Mouse (Mus musculus): ENCODE results near the gene Macf1. TPM values are rescaled to one million over a fixed set of nuclear protein-coding genes. Genes with fewer than 3 reads are reported as not detected.
"Not testable (repeated sequence)": the region's sequence is repeated elsewhere in the genome, so short reads cannot be mapped to it uniquely, and the experiment has no call there.

The Macf1 gene
- polyA plus RNA-seq, 1 experiment: 22.3 TPM

DNA sequence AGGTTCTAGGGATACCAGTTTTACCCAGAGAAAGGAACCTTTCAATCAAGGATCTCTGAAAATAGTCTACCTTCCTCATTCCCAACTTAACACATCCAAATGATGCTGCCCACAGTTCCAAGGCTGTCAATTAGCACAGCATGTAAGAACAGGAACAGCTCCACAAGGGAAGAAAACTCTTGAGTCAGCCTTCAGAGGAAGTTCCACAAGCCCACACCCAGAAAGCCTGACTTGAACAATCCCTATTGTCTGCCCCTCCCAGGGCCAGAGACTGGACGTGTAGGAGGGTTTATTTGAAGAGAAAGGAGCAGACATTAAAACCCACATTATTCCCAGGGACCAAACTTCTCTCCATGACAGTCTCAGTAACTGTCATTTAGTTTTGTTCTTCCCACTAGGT lies 48.7 kb downstream of the Macf1 start:
- Histone ChIP-seq H3K4me1 (ENCODE audit: control insufficient read depth, insufficient read depth, insufficient read length, low read length) (no peaks in the 10 kb centered on the region), H3K27ac (ENCODE audit: insufficient read depth, low read depth, low read length) (no peak overlapping the region), H3K4me3 (ENCODE audit: low read depth, low read length) (no peak overlapping the region), H3K36me3 (ENCODE audit: control insufficient read depth, insufficient read depth, low read length) (no peaks in the 10 kb centered on the region), H3K27me3 (ENCODE audit: control insufficient read depth, insufficient read depth, low read length) (no peaks in the 10 kb centered on the region)
- 20% methylated on average over 1 of the region's 1 CpGs for WGBS
- TF ChIP-seq CTCF (IDR thresholded peaks at IDR 0.05; ENCODE audit: extremely low read depth, insufficient read length, insufficient replicate concordance, low read depth, low read length) (no peak), POLR2A (IDR thresholded peaks at IDR 0.05; ENCODE audit: low read depth, low read length) (no peak)

DNA sequence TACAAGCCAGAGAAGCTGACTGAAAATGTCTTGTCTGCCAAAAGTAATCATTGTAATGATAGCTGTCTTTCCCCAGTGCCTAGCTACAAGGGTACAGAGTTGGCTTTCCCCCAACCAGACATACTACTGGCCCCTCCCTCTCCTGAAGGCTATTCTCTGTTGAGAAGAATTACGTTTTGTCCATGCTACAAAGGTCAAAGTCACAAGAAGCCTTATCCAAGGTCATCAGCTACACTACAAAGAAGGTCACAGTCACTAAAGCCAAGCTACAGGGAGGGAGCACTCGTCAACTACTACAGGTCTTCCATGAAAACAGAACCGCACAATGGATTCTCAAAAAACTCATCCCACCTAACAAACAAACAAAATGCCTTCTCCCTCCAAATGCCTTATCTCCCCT lies 49.7 kb downstream of the Macf1 start:
- no peaks in the 10 kb centered on the region for H3K4me1 ChIP-seq (ENCODE audit: control insufficient read depth, insufficient read depth, insufficient read length, low read length)
- no peaks in the 10 kb centered on the region for H3K27me3 ChIP-seq (ENCODE audit: control insufficient read depth, insufficient read depth, low read length)
- no peak overlapping the region for H3K27ac ChIP-seq (ENCODE audit: insufficient read depth, low read depth, low read length)
- TF ChIP-seq CTCF (IDR thresholded peaks at IDR 0.05; ENCODE audit: extremely low read depth, insufficient read length, insufficient replicate concordance, low read depth, low read length): no peak
- no peak for TF ChIP-seq POLR2A (IDR thresholded peaks at IDR 0.05; ENCODE audit: low read depth, low read length)
- 72% methylated on average over 3 of the region's 3 CpGs for WGBS
- H3K36me3 ChIP-seq (ENCODE audit: control insufficient read depth, insufficient read depth, low read length): no peaks in the 10 kb centered on the region
- H3K4me3 ChIP-seq (ENCODE audit: low read depth, low read length): no peak overlapping the region

DNA sequence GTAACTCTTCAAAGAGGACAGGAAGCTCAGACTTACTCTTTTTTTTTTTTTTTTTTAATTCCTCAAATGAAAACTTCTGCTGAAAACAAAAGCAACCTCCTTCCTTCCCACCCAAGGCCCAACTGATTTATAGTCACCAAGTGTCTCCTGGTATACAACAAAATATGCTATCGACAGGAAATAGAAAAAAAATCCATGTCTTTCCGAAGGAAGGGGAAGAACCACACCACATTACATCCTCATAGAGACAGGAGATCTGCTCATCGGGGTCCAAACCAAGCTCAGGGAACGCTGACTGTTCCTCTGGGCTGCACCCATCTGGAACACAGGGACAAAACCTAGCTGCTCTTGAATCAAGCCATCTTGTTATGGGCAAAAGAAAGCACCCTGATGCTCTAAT lies 50.3 kb downstream of the Macf1 start:
- H3K36me3 ChIP-seq (ENCODE audit: control insufficient read depth, insufficient read depth, low read length): no peaks in the 10 kb centered on the region
- H3K4me1 ChIP-seq (ENCODE audit: control insufficient read depth, insufficient read depth, insufficient read length, low read length): no peaks in the 10 kb centered on the region
- no peak overlapping the region for H3K27ac ChIP-seq (ENCODE audit: insufficient read depth, low read depth, low read length)
- no peak for TF ChIP-seq POLR2A (IDR thresholded peaks at IDR 0.05; ENCODE audit: low read depth, low read length)
- no peak for TF ChIP-seq CTCF (IDR thresholded peaks at IDR 0.05; ENCODE audit: extremely low read depth, insufficient read length, insufficient replicate concordance, low read depth, low read length)
- no peak overlapping the region for H3K4me3 ChIP-seq (ENCODE audit: low read depth, low read length)
- 85% methylated on average over 4 of the region's 4 CpGs for WGBS
- no peaks in the 10 kb centered on the region for H3K27me3 ChIP-seq (ENCODE audit: control insufficient read depth, insufficient read depth, low read length)

DNA sequence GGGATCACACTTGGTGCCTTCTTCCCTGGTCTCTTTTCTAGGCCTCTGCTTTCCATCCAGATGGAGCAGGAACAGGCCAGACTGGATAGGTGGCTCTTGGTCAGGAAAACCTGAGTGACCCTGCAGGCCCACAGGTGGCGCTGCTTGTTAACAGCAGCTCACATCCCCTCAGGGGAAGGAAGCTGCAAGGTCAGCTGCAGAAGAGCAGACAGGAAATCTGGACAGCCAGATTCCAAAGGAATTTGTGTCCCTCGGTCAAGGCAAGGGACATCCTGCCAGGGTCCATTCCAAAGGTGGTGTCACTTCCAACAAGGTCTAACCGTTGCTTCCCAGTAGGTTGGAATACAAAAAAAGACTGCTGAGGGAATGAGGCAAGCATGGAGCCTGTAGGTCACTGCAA lies 50.8 kb downstream of the Macf1 start:
- H3K27ac ChIP-seq (ENCODE audit: insufficient read depth, low read depth, low read length): no peak overlapping the region
- H3K4me3 ChIP-seq (ENCODE audit: low read depth, low read length): no peak overlapping the region
- TF ChIP-seq POLR2A (IDR thresholded peaks at IDR 0.05; ENCODE audit: low read depth, low read length) (no peak), CTCF (IDR thresholded peaks at IDR 0.05; ENCODE audit: extremely low read depth, insufficient read length, insufficient replicate concordance, low read depth, low read length) (peak; percentile 80; the same call in 1 of the 2 replicates)
- 16% methylated on average over 3 of the region's 3 CpGs for WGBS
- H3K27me3 ChIP-seq (ENCODE audit: control insufficient read depth, insufficient read depth, low read length): no peaks in the 10 kb centered on the region
- H3K36me3 ChIP-seq (ENCODE audit: control insufficient read depth, insufficient read depth, low read length): no peaks in the 10 kb centered on the region
- H3K4me1 ChIP-seq (ENCODE audit: control insufficient read depth, insufficient read depth, insufficient read length, low read length): no peaks in the 10 kb centered on the region

DNA sequence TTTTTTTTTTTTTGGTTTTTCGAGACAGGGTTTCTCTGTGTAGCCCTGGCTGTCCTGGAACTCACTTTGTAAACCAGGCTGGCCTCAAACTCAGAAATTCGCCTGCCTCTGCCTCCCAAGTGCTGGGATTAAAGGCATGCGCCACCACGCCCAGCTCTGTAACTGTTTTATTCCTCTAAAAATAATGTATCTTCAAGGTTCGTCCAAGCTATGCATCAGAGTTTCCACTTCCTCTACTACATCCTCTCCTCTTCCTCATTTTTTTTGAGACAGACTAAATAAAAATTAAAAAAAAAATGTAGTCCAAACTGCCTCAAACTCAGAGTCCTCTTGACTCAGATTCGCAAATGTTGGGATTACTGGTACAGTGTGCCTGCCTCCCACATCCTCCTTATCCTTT lies 52.0 kb downstream of the Macf1 start:
- WGBS: 79% methylated on average over 6 of the region's 6 CpGs
- not testable (repeated sequence) for H3K27me3 ChIP-seq (ENCODE audit: control insufficient read depth, insufficient read depth, low read length); H3K27ac ChIP-seq (ENCODE audit: insufficient read depth, low read depth, low read length); H3K4me1 ChIP-seq (ENCODE audit: control insufficient read depth, insufficient read depth, insufficient read length, low read length); H3K4me3 ChIP-seq (ENCODE audit: low read depth, low read length); H3K36me3 ChIP-seq (ENCODE audit: control insufficient read depth, insufficient read depth, low read length)

DNA sequence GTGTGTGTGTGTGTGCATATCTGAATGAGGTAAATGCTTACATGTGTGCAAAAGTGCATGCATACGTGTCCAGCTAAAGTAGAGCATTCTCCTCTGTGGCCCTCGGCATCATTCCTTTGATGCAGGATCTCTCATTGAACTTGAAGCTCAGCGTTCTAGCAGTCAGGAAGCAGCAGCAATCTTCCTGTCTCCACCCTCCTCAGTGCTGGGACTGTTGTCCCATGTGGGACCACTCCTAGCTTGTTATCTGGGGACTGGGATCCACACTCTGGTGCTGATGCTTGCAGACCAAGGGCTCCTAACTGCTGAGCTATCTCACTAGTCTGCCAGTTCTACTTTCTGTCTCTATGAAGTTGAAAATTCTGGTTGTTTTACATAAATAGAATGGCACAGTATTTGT lies 52.5 kb downstream of the Macf1 start:
- no peak overlapping the region for H3K27ac ChIP-seq (ENCODE audit: insufficient read depth, low read depth, low read length)
- H3K27me3 ChIP-seq (ENCODE audit: control insufficient read depth, insufficient read depth, low read length): no peaks in the 10 kb centered on the region
- no peaks in the 10 kb centered on the region for H3K36me3 ChIP-seq (ENCODE audit: control insufficient read depth, insufficient read depth, low read length)
- H3K4me3 ChIP-seq (ENCODE audit: low read depth, low read length): no peak overlapping the region
- no peak for TF ChIP-seq POLR2A (IDR thresholded peaks at IDR 0.05; ENCODE audit: low read depth, low read length)
- TF ChIP-seq CTCF (IDR thresholded peaks at IDR 0.05; ENCODE audit: extremely low read depth, insufficient read length, insufficient replicate concordance, low read depth, low read length): no peak
- H3K4me1 ChIP-seq (ENCODE audit: control insufficient read depth, insufficient read depth, insufficient read length, low read length): no peaks in the 10 kb centered on the region
- 77% methylated on average over 3 of the region's 3 CpGs for WGBS

DNA sequence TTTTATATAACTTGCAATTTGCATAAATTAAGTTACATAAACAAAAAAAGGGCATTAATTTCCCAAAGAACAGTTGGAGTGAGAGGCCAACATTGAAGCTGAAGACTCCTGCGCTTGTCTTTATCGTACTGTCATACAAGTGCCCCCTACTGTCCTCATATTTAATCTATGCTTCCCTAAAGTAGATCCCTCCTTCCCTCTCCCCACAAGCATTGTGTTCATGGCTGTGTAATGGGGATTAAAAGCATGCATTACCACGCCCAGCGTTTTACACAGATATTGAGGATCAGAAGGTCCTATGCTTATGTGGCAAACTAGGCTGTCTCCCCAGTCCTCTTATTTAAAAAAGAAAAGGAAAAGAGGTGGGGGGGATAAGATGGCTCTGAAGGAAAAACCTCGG lies 56.5 kb downstream of the Macf1 start:
- no peak for TF ChIP-seq CTCF (IDR thresholded peaks at IDR 0.05; ENCODE audit: extremely low read depth, insufficient read length, insufficient replicate concordance, low read depth, low read length)
- no peak for TF ChIP-seq POLR2A (IDR thresholded peaks at IDR 0.05; ENCODE audit: low read depth, low read length)
- H3K27me3 ChIP-seq (ENCODE audit: control insufficient read depth, insufficient read depth, low read length): no peaks in the 10 kb centered on the region
- H3K4me1 ChIP-seq (ENCODE audit: control insufficient read depth, insufficient read depth, insufficient read length, low read length): peaks cover 6% of the 10 kb centered on the region; the same call in 1 of the 2 replicates
- H3K36me3 ChIP-seq (ENCODE audit: control insufficient read depth, insufficient read depth, low read length): no peaks in the 10 kb centered on the region
- no peak overlapping the region for H3K27ac ChIP-seq (ENCODE audit: insufficient read depth, low read depth, low read length)
- H3K4me3 ChIP-seq (ENCODE audit: low read depth, low read length): no peak overlapping the region
- WGBS: 78% methylated on average over 5 of the region's 5 CpGs
